Mouse (Mus musculus) heart, adult 9 months (tissue): Measurements from ENCODE around the gene Fgf15.
A peak's percentile ranks its signal among the peaks of the same experiment; 100 is the strongest.
"Not testable (repeated sequence)": the region's sequence is repeated elsewhere in the genome, so short reads cannot be mapped to it uniquely, and the experiment has no call there.

ENCODE experiments used
- DNase-seq, 2 experiments: peaks; one replicate each; pipeline ENCODE4 v3.0.0; 2022; ENCODE audit warnings: low spot score in 2 of 2

The Fgf15 gene

DNA sequence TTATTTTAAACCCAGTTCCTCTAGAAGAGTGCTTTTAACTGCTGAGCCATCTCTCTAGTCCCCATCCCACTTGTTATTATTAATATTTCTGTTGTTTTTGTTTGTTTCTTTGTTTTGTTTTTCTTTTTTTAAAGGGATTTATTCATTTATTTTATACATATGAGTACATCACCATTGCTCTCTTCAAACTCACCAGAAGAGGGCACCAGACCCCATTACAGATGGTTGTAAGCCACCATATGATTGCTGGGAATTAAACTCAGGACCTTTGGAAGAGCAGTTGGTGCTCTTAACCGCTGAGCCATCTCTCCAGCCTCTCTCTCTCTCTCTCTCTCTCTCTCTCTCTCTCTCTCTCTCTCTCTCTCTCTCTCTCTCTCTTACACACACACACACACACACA lies 5.7 kb upstream of the Fgf15 start:
- DNase-seq, result not testable (repeated sequence)

DNA sequence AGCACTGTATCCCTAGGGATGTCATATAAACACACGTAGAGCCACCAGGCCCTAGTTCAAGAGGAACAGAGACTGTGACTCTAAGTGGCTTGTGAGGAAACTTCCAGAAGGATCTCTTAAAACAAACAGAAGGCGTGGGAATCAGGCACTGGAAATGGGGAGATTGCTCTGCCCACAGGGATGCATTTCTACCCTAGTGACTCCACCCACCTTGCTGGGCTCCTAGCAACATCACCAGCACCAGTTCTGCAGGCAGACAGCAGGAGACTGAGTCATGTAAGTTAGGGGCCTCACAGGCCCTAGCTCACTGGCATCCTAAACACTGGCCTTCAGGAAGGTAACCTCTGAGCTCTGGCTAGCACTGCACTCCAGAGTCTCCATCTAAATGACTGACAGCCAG lies 4.5 kb upstream of the Fgf15 start:
- DNase-seq, result no peak

DNA sequence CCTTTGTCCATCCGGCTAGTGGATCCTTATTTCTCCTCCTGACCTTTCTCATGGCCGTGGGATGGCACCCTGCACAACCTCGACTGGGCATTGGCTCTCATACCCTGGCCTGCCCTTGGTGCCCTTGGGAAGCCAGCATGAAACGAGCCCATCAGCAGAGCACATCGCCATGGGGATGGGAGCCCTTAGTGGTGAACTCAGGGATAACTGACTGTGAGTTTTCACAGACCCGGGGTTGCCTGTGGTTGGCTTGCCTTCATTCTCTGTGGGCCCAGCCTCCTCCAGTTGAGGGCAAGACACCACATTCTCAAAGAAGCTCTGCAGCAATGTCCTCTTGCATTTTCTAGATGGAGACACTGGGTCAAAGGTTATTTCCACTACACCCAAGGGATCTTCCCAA lies 4.0 kb upstream of the Fgf15 start:
- DNase-seq, result no peak

DNA sequence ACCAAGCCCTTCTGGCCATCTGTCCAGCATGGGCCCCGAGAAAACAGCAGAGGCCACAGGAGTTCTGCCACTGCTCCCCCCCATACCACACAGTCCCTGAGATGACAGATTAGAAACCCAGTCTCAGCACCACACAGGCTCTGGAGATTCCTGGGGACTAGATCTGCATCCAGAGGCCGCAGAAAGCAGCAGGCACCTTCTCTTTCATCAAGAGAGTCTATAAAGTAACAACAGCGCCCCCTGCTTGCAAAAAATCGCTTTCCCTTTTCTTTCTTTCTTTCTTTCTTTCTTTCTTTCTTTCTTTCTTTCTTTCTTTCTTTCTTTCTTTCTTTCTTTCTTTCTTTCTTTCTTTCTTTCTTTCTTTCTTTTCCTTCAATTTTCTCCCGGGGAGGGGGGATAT lies 2.1 kb upstream of the Fgf15 start:
- no peak for DNase-seq

DNA sequence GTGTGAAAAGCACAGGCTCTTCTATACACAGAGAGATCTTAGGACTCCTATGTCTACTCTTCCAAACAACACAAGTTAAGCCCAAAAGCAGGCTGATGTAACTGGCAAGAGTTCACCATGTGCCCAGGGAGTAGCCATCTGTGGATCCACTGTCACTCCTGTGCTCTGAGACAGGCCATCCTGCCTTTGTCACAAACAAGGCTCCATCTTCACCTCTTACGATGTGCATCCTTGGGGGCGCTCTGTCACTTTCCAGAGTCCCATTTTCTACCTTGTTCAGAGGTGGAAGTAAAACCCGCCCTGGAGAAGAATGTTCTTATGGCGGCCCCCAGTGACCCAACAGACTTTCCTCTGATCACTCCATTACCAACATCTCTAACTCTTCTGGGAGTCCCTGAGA lies 1.6 kb upstream of the Fgf15 start:
- no peak for DNase-seq

DNA sequence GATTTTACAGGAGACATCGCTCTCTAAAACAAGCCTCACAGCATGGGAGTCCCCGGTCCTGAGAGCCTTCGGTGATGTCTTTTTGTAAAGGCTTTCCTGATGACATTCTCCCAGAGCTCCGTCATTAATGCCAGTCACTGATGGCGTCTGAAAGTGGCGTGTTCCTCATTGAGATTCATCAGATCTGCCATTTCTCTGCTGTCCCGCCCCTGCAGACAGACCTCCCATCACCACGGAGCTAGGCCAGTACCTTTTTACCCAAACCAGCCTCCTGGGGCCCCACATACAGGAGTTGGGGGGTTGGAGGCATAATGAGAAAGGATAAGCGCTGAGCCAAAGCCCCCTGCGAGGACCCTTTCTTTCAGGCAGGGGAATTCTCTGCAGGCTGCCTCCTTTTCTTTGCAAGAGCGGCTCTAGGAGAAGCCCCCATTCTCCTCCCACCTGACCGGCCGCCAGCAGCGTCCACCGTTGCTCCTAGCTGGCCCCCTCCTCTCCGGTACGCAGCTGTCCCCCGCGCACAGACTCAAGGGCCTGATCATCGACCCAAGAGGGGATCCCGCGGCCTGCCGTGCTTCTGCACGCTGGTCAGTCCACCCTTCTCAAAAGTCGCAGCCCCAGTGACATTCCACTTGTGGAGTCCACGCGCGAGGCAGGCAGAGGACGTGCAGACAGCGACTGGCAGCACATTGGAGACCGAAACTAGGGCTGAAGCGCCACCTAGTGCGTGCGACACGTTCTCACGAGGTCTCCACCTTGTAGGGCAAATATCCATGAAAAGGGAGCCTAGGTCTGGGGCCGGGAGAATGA lies 823 bp upstream of the Fgf15 start:
- peak in 1 of 2 experiments; percentile 49 for DNase-seq

DNA sequence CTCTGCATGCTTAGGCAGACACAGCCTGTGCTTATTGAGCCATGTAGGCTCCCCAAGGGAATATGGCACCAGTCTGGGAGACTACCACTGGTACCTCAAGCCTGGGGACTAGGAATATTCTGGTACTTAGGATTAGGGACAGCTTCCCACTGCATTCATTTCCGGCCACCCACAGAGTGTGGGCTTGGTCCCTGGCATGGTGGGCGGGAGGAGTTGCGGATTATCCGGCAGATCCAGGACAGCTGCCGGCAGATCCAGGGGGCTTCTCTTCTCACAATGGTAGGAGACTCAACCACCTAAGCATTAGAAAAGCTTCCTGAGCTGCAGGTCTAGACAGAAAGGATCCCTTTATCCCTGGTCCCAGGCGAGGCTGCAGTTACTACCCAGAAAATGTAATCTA lies 2.2 kb downstream of the Fgf15 start:
- no peak for DNase-seq

DNA sequence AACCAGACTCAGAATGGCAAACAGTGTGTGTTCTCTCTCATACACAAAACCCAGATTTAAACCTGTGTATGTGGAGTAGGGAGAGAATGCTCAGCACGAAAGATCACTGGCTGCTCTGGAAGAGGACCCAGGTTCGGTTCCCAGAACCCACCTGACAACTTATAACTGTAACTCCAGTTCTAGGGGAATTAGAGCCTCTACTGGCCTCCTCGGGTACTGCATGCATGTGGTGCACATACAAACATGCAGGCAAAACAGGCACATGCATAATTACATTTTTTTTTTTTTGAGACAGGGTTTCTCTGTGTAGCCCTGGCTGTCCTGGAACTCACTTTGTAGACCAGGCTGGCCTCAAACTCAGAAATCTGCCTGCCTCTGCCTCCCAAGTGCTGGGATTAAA lies 9.2 kb downstream of the Fgf15 start:
- DNase-seq, result not testable (repeated sequence)

DNA sequence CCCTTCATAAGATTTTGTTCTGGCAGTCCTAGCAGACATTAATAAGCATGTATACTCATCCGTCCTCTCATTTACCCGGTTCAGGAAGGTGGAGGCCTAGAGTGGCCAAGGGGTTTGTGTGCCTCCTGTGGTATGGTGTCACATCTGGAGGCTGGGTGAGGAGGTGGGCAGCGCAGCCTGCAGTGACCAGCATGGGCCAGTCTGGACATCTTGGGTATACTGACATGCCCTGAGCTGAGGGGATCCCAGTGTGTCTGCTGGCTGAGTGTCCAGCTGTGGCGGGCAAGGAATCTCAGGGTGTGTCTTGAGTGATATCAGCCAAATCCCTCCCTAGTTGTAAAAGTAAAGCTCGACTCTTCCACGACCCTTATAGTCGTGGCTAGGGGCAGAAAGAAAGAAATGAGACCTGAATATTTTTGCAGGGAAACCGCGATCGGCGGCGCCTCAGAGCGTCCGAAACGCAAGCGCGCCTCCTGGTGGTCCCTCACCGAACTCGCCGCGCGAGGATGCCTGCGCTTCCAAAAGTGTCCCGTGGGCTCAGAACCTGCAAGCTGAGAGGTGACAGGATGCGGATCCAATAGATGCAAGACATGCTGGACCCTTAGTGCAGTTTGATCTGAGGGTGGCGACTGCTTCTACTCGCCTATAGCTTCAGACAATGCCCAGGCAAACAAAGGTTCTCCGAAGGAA lies 10.5 kb downstream of the Fgf15 start:
- DNase-seq, result no peak

DNA sequence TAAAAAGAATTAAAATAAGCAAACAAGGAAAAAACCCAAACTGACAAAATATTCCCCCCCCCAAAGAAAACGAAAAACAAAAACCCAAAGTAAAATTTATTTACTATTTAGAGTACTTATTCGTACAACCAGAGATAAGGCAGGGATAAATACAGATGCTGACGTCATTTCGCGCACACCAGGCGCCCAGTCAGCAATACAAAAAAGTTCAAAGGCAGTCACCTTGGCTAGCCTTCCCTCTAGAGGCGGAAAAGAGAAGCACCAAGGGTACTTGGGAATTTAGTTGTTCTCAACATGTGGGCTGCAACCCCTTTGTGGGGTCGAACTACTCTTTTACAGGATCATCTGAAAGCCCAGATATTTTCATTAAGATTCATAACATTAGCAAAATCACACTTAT lies 11.5 kb downstream of the Fgf15 start:
- DNase-seq, result no peak

DNA sequence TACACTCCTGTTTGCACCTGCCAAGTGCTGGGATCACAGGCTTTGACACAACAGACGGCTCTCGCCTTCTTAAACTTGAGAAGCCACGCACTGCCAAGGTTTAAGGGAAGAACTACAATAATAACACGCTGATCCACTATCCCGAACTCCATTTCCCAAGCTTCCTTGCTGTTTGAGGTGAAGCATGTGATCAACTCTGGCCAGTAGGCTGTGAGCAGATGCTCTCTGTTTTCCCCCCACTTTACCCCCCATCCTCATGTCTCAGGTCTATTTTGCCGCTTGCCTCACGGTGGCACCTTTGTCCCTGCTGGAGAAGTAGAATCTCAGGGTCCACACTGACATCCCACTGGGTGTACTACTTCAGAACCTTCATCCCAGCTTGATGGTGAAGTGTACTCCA lies 12.4 kb downstream of the Fgf15 start:
- DNase-seq, result no peak

DNA sequence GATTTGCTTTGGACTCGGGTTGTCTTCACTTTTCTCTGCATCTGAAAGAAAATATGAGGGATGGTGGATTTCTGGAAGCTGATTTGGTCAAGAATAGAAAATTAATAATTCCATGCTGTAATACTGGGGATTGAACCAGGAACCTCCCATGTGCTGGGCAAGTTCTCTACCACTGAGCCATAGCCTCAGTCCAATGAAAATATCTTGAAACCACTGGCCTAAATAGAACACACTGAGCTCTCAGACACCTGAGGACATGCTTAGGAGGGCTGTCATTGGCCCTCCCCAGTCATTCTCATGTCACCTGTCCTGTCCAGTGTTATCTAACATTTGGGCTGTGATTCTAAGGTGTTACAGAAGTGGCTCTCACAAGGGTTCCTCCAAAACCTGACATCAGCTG lies 14.8 kb downstream of the Fgf15 start:
- no peak for DNase-seq

DNA sequence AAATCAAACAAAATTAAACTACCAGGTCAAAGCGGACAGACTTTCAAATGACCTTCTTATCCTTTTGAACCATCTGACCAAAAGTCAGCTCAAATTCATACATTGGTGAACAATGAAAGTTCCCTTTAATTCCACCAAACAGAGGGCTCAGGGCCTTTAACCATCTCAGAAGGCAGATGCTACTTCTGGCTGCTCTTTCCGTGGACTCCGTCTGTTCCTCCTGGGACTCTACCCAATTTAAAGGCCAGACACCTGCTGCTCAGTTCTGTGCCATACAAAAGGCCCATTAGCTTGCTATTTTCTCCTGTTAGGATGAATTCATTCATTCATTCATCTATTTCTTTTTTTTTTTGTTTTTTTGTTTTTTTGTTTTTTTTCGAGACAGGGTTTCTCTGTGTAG lies 16.6 kb downstream of the Fgf15 start:
- no peak for DNase-seq

DNA sequence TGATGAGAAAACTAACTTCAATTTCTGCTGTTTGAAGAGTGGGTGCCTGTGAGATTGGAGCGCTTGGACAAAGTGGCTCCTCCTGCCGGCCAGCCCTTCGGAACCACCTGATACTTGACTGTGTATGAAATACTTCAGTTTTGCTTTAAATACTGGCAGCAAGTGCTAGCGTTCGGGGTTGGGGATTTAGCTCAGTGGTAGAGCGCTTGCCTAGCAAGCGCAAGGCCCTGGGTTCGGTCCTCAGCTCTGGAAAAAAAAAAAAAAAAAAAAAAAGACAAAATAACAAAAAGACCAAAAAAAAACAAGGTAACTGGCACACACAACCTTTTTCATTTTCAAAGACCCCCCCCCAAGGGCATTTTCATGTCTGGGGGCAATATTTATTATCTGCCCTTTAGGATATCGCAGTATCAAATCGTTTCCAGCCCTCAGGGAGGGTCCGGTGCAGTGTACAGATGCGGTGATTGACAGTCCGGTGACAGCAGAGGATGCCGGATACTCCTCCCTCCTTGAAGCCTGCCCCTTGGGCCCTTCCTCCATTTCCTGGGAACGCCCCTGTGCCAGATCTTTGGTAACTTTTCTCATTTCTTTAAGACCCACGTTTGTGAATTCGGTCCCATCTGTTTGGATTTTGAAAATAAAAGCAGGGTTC lies 18.1 kb downstream of the Fgf15 start:
- no peak for DNase-seq

DNA sequence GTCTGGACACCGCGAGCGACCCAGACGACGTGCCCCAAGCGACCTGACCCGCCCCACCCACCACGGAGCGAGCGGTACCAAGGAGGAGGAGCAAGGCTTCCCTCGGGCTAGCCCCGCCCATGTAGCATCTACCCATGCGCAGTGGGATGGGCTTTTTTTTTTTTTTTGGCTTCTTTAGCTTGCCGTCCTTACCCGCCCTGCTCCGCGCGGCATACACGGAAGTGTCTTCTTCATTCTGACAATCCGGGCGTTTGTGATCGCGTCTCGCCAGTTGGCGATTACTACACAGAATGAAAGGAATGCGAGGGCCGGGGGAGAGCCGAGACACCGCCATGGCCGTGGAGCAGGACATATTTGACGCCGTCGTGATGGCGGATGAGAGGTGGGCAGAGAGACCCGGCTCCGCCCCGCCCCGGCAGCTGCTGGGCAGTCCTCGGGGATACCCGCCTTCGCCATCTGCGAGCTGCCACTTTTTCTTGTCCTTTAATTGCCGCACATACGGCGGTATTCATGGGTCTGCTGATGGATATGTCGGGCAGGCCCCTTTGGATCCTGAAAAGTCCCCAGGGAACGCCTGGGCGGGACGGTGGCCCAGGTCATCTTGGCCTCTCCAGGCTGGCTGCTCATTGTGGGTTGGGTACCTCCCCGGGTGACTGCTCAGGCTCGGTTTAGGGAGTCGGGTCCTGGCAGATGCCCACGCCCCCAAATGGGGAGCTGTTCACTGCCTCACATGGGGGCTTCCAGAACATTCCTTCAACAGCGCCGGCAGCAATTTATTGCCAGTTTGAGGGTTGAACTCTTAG lies 18.8 kb downstream of the Fgf15 start, which contains the start of gene LTO1:
Gene LTO1 (plus strand): TSS at position 153 of the 803 bp plus-strand sequence.
- peak; percentile 92 to 93 for DNase-seq

DNA sequence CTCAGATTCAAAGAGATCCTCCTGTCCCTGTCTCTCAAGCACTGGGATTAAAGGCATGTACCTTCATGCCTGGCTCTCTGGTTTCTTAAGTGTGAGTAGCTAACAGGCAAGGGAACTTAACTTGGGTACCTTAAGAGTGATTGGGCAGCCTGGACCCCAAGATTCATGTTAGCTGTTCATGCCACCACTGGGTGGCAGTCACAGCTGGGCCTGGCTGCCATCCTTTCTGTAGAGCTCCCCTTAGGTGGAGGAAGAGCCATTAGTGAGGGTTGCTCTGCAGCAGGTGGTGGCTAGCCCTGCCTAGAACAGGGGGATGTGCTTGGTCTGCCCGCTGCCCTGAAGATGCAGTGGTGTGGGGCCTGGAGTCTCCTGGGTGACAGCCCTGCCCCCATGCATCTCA lies 22.5 kb downstream of the Fgf15 start:
- no peak for DNase-seq

DNA sequence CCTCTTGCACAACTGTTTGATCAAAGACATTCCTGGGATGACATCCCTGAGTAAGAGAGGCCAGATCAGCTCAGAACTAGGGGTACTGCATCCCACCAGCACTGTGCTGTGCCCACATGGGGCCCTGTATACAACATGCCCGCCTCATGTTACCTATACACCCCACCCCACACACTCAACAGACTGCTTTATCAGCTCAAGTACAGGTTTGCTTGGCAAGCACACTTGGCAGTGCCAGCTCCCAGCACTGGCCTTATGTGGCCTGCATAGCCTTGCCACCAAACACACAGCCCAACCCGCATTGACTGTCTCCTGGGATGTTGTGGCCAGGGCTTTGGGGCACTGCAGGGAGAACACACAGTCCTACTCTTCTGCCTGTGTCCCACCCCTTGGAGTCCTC lies 31.3 kb downstream of the Fgf15 start:
- peak; percentile 63 to 67 for DNase-seq

DNA sequence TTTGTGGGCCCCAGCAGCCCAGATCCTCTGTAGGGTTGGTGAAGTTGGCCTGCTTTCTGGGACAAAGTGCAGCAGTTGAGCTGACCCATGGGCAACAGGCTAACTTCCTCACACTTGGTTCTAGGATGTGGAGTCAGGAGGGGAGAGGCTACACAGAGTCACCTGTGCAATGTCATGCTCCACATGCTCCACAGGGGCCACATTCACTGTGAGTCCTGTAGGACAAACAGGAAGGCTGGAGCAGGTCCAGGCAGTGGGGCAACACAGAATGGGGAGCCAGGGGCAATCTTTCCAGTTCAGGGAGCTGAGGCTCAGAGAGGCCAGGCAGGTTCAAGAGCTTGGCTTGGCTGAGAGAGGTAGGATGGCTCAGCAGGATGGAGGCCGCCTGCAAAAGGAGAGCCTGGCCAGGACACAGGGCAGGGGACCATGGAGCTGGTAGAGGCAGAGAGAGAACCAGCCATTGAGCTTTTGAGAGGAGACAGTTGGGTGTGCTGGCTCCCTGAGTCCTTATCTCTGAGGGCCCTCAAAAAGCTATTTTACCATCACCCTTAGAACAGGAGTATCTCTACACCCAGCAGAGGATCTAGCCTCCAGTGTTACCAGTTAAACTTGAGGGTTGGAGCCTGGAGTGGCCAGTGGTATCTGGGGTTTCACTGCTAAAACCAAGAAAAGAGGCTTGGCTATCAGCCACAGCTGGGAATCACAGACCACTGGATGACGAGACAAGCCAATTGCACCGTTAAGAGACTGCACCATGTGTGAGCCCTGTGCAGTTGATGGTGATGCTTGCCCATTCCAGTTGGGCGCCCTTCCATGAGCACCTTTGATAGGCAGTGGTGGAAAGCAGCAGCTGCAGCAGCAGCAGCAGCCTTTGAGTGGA lies 31.9 kb downstream of the Fgf15 start:
- DNase-seq, result no peak

DNA sequence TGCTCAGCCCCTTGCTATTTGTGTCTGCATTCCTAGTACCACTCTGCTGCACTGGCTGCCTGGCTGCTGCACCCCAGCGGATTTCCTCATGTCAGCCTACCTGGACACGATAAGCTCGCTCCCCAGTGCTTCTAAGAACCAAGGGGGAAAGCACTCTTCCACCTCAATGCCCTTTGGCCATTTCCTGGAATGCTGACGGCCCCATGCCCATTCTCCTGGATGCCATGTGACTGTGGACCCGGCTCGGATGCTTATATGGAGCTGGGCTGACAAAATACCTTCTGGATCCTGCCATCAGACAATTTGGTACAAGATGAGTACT lies 32.5 kb downstream of the Fgf15 start:
- DNase-seq, result no peak

DNA sequence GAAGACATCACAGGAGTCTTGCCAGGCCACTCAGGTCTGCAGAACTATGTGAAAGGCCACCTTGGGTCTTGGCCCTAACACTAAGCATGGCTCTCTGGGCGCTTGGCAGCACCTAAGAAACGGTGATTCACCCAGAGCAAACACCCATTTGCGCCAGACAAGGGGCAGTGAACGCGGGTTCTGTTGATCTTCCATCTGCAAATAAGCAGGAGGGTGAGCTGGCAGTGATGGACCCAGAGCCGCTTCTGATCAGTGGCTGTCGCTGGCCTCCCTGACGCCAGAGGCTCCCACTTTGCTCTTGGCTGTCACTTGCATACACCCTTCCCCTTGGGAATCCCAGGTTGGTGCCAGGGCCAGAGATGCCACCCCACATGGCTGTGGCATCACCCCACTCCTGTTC lies 33.2 kb downstream of the Fgf15 start:
- no peak for DNase-seq

DNA sequence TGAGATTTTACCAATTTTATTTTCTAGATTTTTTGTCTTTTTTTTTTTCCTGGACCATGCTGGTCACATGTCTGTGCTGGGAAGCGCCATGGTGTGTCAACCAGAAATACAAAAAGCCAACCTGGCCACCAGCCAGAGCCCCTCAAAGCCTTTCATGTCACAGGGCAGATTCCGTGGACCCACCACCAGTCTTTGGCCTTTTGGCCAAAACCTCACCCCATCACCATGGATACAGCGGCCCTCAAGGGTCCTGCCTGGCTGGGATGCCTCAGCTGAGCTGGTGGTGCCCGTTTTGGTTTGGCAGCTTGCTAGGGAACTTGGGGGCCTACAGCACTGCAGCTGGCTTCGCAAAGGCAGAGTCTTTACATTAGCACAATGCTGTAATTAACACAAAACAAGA lies 33.6 kb downstream of the Fgf15 start:
- DNase-seq, result no peak
